Mouse (Mus musculus) heart, adult 2 months (tissue): ENCODE results near the gene Ulk1. TPM values are rescaled to one million over a fixed set of nuclear protein-coding genes. Genes with fewer than 3 reads are reported as not detected.
A peak's percentile ranks its signal among the peaks of the same experiment; 100 is the strongest.

Experiments
- DNase-seq, 2 experiments: peaks; one replicate each; pipeline ENCODE4 v3.0.0; 2021
- H3K27ac ChIP-seq: fragments of 200-600 bp; 2 replicates; pipeline ENCODE4 v1.8.1; 2022
- H3K27me3 ChIP-seq: fragments of 200-500 bp; 2 replicates; pipeline ENCODE4 v1.6.1; 2012; ENCODE audit warnings: mild to moderate bottlenecking, low read length, inconsistent platforms, mixed read lengths; ENCODE audit not compliant: control insufficient read depth, insufficient read depth
- H3K36me3 ChIP-seq: fragments of 200-500 bp; 2 replicates; pipeline ENCODE4 v1.6.1; 2012; ENCODE audit warnings: low read length, inconsistent platforms; ENCODE audit not compliant: control insufficient read depth, insufficient read depth
- H3K4me1 ChIP-seq: fragments of 200-500 bp; 2 replicates; pipeline ENCODE4 v1.6.1; 2011; ENCODE audit warnings: low read length; ENCODE audit not compliant: control insufficient read depth, insufficient read depth
- H3K4me3 ChIP-seq: fragments of 200-600 bp; 2 replicates; pipeline ENCODE4 v1.8.1; 2022
- H3K79me2 ChIP-seq: fragments of 200-500 bp; replicated peaks from 2 replicates; pipeline ENCODE4 v1.6.1; 2012; ENCODE audit warnings: mild to moderate bottlenecking, inconsistent platforms, low read length, moderate library complexity, mixed read lengths; ENCODE audit not compliant: control insufficient read depth, insufficient read depth
- H3K9ac ChIP-seq: fragments of 200-500 bp; 2 replicates; pipeline ENCODE4 v1.6.1; 2012; ENCODE audit warnings: low read depth, mild to moderate bottlenecking, control low read depth, inconsistent platforms, low read length, mixed read lengths
- CTCF ChIP-seq: fragments of 200-600 bp; IDR thresholded peaks from 2 replicates; pipeline ENCODE4 v1.8.1; 2022; ENCODE audit warnings: antibody characterized with exemption, mild to moderate bottlenecking, moderate library complexity
- EP300 ChIP-seq: fragments of 200-500 bp; IDR thresholded peaks from 2 replicates; pipeline ENCODE4 v1.6.1; 2011; ENCODE audit warnings: low read depth, low read length, control low read depth; ENCODE audit not compliant: insufficient read depth
- POLR2A ChIP-seq: fragments of 200-500 bp; IDR thresholded peaks from 2 replicates; pipeline ENCODE4 v1.6.1; 2011; ENCODE audit warnings: mild to moderate bottlenecking, low read depth, low read length, control low read depth; ENCODE audit not compliant: insufficient read depth
- WGBS: fragments of 180-500 bp; shearing (Covaris S2); methylation state at CpG from one replicate; pipeline ENCODE4 v1.1.7; 2018; 5-methylcytosine and 5-hydroxymethylcytosine counted together
- intact Hi-C: fragments of 180-260 bp; cut with DNase I; formaldehyde crosslinking; loops from one replicate; pipeline ENCODE4 v1.15.1; 2025
- polyA plus RNA-seq: library from polyadenylated mRNA; depleted of rRNA; stranded (reverse); fragments of >200 nt; gene quantifications from 2 replicates; pipeline ENCODE4 v1.2.3, GENCODE M21; 2012
- total RNA-seq, 2 experiments: library from RNA; stranded (reverse); gene quantifications; 2 replicates each; pipeline ENCODE4 v1.2.3; 2021

Gene Ulk1
- total and polyA plus RNA-seq, 3 experiments, result 62.6 to 82.1 (median 64.8) TPM

DNA sequence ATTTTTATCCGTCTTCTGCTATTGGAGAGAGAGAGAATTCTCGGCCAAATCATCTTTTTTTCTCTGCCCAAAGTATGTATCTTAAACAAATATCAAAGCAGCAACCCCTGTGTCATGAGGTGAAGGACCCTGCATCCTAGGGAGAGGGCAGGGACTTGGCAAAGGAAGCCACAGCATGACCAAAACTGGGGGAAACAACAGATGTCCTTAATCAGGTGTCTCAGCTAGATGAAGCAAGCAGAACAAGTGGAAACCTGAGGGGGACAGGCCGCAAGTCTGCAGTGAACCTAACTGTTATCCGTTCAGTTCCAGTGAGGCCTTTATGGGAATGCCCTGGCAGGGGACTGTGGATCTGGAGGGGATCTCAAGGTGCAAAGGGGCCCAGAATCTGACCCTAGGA lies 2.4 kb downstream of the Ulk1 start:
- Histone ChIP-seq H3K4me3 (peak overlapping the region; percentile 91; the same call in 1 of the 2 replicates), H3K79me2 (peaks cover 5% of the 10 kb centered on the region), H3K4me1 (peaks cover 15% of the 10 kb centered on the region), H3K27ac (peak overlapping the region; percentile 83), H3K36me3 (peaks cover 5% of the 10 kb centered on the region), H3K9ac (peak overlapping the region; percentile 99; the same call in 1 of the 2 replicates), H3K27me3 (no peaks in the 10 kb centered on the region)
- TF ChIP-seq EP300, result no peak
- TF ChIP-seq POLR2A, result no peak
- no peak for TF ChIP-seq CTCF
- no peak for DNase-seq
- 79% methylated on average over 4 of the region's 4 CpGs for WGBS
- intact Hi-C loops, result no loop called here

DNA sequence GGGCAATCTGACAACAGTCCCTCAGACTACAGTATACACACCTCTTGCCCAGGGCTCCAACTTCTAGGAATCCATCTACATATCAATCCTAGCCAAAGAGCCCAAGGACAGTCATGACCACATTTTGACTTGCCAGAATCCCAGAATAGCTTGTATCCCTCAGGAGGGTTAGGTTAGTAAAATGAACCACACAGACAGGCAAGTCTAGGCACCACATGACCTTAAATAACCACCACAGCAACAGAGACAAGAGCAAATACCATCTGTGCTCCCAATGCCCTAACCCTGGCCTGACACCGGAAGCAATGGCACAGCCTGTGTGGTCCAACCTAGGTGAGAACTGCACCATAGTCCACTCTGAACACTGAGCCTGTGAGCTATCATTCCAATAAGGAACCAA lies 3.2 kb downstream of the Ulk1 start:
- Histone ChIP-seq H3K4me3 (no peak overlapping the region), H3K27ac (peak overlapping the region; percentile 83), H3K27me3 (no peaks in the 10 kb centered on the region), H3K9ac (peak overlapping the region; percentile 33; the same call in 1 of the 2 replicates), H3K4me1 (peaks cover 21% of the 10 kb centered on the region), H3K79me2 (peaks cover 8% of the 10 kb centered on the region), H3K36me3 (peaks cover 5% of the 10 kb centered on the region)
- 54% methylated on average over 1 of the region's 1 CpGs for WGBS
- intact Hi-C loops, result no loop called here
- TF ChIP-seq EP300 (no peak), POLR2A (no peak), CTCF (no peak)
- no peak for DNase-seq

DNA sequence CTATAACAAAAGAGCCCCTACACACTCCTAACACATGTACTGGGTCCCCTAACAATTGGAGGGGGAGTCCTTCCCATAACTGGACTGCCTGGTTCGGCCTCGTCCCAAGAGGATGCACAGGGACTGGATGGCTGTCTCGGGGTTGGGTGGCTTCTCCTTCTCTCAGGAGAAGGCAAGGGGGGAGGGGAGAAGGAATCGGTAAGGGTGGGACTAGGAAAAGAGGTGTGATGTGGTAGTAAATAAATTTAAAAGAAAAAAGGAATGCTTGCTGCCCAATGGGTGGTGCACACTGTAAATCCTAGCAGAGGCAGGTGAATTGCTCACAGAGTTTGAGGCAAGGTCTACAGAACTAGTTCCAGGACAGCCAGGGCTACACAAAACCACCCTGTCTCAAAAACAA lies 3.7 kb downstream of the Ulk1 start:
- intact Hi-C loops, result no loop called here
- H3K4me1 ChIP-seq, result peaks cover 23% of the 10 kb centered on the region
- H3K27ac ChIP-seq, result peak overlapping the region; percentile 15
- DNase-seq, result no peak
- peaks cover 8% of the 10 kb centered on the region for H3K79me2 ChIP-seq
- no peak overlapping the region for H3K9ac ChIP-seq
- TF ChIP-seq POLR2A (no peak), CTCF (no peak), EP300 (no peak)
- 65% methylated on average over 4 of the region's 4 CpGs for WGBS
- no peaks in the 10 kb centered on the region for H3K27me3 ChIP-seq
- no peak overlapping the region for H3K4me3 ChIP-seq
- H3K36me3 ChIP-seq, result peaks cover 5% of the 10 kb centered on the region

DNA sequence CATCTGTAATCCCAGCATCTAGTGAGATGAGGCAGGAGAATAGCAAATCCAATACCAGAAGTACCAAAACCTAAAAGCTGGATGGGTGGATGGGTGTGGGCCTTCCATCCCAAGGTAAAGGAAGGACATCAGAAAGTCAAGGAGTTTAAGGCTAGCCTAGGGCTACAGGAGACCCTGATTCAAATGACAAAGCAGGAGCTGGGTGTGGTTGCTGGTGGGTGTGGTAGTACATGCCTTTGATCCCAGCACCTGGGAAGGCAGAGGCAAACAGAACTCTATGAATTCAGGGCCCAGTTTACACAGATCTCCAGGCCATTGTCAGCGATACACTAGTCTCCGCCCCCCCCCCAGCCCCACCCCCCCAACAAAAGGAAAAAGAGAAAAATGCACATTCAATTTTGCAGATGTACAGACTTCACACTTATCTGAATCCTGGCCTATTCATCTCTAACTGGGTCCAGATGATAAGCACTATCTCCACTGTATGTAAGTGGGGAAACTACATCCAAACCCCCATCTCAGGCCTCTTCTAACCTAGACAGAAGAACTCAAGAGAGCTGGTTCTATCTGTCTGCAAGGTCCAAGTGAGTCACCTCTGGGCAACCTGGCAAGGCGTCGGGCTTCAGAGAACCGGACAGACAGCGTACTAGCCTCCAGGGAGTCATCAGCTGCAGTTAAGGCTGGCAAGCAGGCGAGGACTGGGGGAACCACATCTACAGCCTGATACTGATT lies 5.7 kb downstream of the Ulk1 start:
- intact Hi-C loops, result no loop called here
- H3K4me3 ChIP-seq, result no peak overlapping the region
- DNase-seq, result no peak
- no peak for TF ChIP-seq POLR2A
- no peak for TF ChIP-seq EP300
- TF ChIP-seq CTCF, result no peak
- H3K9ac ChIP-seq, result no peak overlapping the region
- WGBS, result 51% methylated on average over 7 of the region's 7 CpGs
- H3K27ac ChIP-seq, result no peak overlapping the region
- peaks cover 5% of the 10 kb centered on the region for H3K36me3 ChIP-seq
- peaks cover 27% of the 10 kb centered on the region for H3K4me1 ChIP-seq
- no peaks in the 10 kb centered on the region for H3K27me3 ChIP-seq
- peaks cover 8% of the 10 kb centered on the region for H3K79me2 ChIP-seq

DNA sequence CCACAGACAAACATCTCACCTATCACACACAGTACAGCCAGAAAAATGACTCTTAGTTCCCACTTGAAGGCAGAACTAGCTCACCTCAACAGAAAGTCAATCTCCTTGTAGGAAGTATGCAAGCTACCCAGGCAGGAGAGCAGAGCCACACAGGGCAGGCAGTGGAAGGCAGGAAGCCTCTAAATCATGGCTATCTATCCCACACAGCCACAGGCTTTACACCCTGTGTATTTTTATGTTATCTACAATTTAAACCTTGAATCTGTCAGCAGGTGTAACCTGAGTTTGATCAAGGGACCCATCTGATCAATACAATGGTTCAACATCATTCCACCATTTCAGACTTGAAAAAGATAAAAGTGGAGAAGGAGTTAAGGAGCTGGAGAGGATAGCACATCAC lies 7.1 kb downstream of the Ulk1 start:
- Histone ChIP-seq H3K9ac (no peak overlapping the region), H3K79me2 (peaks cover 8% of the 10 kb centered on the region), H3K36me3 (peaks cover 5% of the 10 kb centered on the region), H3K4me3 (no peak overlapping the region), H3K27me3 (no peaks in the 10 kb centered on the region), H3K27ac (no peak overlapping the region), H3K4me1 (peaks cover 29% of the 10 kb centered on the region)
- intact Hi-C loops, result no loop called here
- TF ChIP-seq CTCF (no peak), POLR2A (no peak), EP300 (no peak)
- DNase-seq, result no peak

DNA sequence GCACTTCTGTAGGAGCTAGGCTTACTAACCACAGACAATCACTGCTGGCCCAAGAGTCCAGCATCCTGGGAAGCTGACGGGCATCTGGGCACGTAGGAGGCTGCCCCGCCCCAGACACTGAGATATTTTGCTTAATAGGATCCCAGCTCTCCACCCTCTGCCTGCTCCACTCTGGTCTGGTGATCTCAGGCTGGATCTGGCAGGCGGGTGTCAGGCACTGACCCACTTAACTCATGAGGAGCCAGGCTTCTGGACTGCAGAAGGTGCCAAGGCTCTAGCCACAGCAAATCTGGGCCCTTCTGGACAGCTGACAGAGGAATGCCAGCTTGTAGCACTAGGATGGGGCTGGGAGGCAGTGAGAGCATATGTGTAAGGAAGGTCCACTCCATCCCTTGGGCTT lies 7.7 kb downstream of the Ulk1 start:
- Histone ChIP-seq H3K4me1 (peaks cover 26% of the 10 kb centered on the region), H3K27ac (peak overlapping the region; percentile 1; the same call in 1 of the 2 replicates), H3K27me3 (no peaks in the 10 kb centered on the region), H3K4me3 (no peak overlapping the region), H3K9ac (0 out of 2 replicates have a peak overlapping the region, but pooled peaks have one; percentile 10), H3K79me2 (peaks cover 8% of the 10 kb centered on the region), H3K36me3 (peaks cover 5% of the 10 kb centered on the region)
- WGBS, result 51% methylated on average over 4 of the region's 4 CpGs
- peak in 1 of 2 experiments; percentile 66 for DNase-seq
- TF ChIP-seq POLR2A (no peak), EP300 (no peak), CTCF (no peak)
- intact Hi-C loops, result no loop called here
